Mouse (Mus musculus) NIH3T3 (cell line): ENCODE results near the gene Ninj2.

Source experiments
- DNase-seq: peaks from one replicate; pipeline ENCODE4 v3.0.0-alpha.2; 2012; ENCODE audit warnings: low read depth

Ninj2 gene

GRCm38 (mm10) chr6:120094091-120094776, 1.1 kb downstream of the Ninj2 start:
- DNase-seq, result no peak

GRCm38 (mm10) chr6:120095096-120095495, 1.9 kb downstream of the Ninj2 start:
- no peak for DNase-seq

GRCm38 (mm10) chr6:120095501-120095900, 2.4 kb downstream of the Ninj2 start:
- DNase-seq, result no peak

DNA sequence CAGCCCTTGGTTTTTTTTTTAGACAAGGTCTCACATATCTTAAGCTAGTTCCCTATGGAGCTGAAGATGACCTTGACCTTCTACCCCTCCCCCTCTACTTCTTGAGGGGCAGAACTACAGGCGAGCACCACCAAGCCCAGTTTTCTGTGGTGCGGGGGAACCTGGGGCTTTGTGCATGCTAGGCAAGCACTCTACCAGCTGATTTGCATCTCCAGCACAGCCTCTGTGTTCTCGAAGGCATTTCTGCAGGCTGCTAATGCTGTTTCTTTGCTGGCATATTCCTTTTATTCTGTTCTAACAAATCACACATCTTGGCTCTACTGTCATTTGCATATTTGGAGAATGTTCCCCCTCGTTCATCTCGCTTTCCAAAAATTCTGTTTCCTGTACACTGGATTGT, 6.2 kb downstream of the Ninj2 start:
- no peak for DNase-seq

DNA sequence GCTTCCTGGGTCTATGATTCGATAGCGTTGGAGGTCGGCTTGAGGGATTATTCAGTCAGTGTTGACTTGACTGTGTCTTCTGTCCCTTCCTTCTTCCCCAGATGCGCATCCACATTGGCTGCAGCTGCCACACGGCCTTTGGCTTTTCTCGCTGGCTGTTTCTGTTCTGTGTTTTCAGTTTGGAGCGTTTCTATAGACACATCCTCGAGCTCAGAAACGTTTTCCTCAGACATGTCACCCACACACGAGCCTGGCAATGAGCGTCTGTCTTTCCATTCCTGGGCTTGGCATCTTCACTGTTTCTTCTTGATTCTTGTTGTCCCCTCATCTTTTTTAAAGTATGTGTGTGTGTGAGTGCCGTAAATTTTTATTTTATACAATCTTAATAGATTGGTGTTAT, 8.1 kb downstream of the Ninj2 start:
- no peak for DNase-seq

DNA sequence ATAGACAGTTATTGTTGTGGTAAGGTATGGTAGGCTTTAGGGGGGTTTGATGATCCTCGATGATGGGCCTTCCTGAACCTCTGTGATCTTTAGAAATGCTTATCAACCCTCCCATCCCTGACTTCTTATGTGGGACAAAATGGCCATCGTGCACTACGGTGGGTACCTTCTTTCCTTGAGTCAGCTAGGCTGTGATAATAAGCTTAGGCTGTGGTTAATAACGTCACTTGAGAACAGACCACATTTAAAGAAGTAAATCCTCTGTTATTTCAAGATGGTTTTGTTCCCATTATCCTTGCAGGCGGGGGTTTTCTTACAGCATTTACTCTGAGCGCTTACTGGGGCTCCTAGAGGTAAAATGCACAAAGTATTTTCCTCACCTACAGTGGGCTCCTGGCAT, 8.8 kb downstream of the Ninj2 start:
- no peak for DNase-seq

GRCm38 (mm10) chr6:120103104-120103503, 10.0 kb downstream of the Ninj2 start:
- DNase-seq, result peak; percentile 32

- no peak for DNase-seq
Observed at GRCm38 (mm10) chr6:120105055-120105454, 11.9 kb downstream of the Ninj2 start.

GRCm38 (mm10) chr6:120107586-120107985, 14.4 kb downstream of the Ninj2 start:
- DNase-seq, result no peak

GRCm38 (mm10) chr6:120108061-120108460, 14.9 kb downstream of the Ninj2 start:
- no peak for DNase-seq

DNA sequence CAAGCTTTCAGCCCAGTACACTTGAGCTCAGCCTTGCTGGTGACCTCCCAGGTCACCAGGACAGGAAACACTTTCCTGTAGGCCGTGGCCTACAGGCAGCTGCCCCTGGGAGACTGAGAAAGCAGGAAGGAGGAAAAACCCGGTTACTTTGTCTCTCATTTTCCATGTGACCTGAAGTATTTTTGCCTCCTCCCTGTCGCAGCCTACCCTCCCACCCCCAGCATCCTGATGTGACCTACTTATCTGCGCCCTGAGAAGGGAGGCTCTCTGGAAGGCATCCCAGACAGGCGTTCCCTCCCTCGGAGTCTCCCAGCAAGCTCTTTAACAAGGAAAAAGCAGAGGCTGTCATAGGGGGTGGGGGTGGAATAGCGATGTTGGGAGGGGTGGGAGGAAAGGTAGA, 16.0 kb downstream of the Ninj2 start:
- peak; percentile 67 for DNase-seq

- DNase-seq, result no peak
Observed at GRCm38 (mm10) chr6:120109932-120110331, 16.8 kb downstream of the Ninj2 start.

DNA sequence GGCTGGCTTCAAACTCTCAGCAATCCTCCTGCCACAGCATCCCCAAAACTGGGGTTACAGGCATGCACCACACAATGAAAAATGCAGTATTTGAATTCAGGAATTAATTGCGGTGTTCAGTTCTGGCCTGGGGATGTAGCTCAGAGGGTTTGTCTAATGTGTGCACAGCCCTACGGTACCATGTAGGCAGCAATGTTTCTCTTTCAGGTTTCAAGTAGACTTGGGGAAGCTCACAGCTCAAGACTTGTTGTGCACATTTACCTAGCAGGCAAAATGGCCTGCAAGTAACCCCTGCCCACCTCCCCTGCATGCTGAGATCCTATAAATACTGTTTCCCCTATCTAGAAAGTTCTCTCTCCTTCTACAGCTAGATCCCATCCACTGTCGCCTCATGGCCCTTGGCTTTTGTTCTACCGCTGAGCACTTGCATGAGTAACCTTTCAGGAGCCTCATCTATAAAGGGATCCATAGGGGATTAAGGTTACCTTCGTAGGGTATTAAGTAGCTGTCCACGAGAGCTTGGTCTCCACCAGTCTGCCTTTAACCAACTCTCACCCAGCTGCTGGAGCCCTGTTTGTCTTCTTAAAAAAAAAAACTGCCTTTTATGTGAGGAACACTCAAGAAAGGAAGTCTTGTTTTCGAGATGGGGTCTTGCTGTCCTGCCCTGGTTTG, 17.7 kb downstream of the Ninj2 start:
- DNase-seq, result no peak

- no peak for DNase-seq
Observed at GRCm38 (mm10) chr6:120111410-120111783, 18.2 kb downstream of the Ninj2 start.

- peak; percentile 89 for DNase-seq
Observed at GRCm38 (mm10) chr6:120111984-120112803, 19.0 kb downstream of the Ninj2 start.

GRCm38 (mm10) chr6:120113856-120114255, 20.7 kb downstream of the Ninj2 start:
- DNase-seq, result no peak

DNA sequence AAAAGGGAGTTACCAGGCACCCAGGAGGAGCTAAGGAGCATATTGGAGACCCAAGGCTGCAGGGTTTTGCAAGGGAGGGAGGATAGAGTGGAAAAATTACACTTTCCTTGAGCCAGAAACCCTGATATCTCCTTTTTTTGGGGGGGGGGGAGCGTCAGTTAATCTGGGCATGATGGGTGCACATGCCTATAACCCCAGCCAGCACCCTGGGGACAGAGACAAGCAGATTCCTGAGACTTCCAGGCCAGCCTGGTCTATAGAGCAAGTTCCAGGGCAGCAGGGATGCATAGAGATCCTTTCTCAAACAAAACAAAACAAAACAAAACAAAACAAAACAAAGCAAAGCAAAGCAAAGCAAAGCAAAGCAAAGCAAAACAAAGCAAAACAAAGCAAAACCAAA, 21.1 kb downstream of the Ninj2 start:
- DNase-seq, result peak; percentile 24

DNA sequence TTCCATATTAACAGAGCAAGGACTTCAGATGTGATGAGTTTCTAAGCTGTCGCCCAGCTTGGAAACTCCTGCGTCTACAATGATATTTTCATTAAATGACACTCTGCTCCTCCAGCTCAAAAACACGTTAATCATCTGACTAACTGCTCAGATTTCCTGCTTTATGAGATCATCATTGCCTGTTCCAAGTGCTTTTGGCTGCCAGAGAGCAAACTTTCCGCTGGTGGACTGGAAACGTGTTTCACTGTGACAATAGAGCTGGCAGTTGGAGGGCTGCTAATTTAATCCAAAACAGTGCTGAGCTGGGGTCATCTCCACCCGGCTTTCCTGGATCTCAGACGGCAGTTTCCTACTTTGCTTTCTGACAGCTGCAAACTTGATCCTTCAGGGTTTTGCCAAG, 21.5 kb downstream of the Ninj2 start:
- peak; percentile 88 for DNase-seq

GRCm38 (mm10) chr6:120115443-120115842, 22.3 kb downstream of the Ninj2 start:
- DNase-seq, result peak; percentile 34

DNA sequence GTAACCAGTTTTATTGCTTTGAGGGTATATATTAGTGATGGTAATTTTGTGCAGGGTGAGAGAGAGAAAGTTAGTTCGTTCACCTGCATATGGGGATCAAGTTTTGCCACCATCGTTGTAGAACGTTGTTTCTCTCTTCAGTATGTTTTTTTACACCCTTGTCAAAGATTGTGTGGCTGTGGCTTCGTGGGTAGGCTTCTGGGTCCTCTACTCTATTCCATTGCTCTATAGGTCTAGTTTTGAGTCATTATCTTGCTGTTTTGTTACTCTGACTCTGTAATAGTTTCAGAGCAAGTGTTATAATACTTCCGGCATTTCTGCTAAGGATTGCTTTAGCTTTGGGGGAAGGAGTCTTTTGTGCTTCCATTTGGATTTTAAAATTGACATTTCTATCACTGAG, 26.7 kb downstream of the Ninj2 start:
- DNase-seq, result no peak

DNA sequence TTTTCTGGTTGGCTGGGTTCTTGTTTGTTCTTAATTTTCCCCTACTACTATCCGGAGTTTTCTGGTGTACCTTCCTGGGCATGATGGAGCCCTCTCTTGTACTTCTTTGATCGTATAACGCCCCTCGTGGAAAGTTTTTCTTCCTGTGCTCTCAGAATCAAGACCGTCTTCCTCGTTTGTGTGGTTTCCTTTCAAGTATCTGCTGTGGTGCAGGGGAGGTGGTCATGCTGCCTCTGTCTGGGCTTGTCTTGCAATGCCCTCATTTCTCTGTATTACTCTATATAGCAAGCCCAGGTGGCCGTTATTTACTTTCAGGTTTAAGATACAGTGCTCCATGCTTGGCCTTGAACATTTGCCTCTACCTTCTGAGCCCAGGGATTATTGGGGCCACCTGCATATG, 31.5 kb downstream of the Ninj2 start:
- no peak for DNase-seq

DNA sequence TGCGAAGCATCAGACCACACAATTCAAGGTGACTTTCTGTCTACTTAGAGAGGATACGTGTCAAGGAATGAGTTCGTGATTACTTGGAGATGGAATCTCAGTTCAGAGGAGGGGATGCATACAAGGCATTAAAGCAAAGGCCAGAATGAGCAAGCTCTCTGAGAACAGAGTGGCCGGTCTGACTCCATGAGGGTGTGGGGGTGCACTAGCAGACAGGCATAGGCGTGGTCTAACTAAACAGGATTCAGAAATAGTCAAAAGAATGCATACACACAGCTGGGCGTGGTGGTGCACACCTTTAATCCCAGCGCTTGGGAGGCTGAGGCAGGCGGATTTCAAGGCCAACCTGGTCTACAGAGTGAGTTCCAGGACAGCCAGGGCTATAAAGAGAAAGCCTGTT, 33.3 kb downstream of the Ninj2 start:
- DNase-seq, result no peak

DNA sequence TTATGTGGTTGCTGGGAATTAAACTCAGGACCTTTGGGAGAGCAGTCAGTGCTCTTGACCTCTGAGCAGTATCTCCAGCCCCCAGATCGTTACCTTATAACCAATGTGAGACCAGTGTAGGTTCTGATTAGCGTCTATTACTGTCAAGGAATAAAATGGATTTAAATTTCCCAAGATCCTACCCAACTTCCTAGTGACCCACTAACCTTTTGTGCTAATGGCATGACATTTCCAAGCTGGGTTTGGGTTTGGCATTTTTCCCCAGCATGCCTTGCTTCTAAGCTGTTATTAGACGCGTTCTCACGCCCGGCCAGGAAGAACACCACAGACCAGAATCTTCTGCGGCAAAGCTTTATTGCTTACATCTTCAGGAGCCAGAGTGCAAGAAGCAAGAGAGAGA, 34.2 kb downstream of the Ninj2 start:
- DNase-seq, result no peak
